ENCODE assay signal across 20 mouse cellular contexts in genomic region chr9:98220367-98220766, GRCm38 (mm10).
DNase-seq lines count a peak whose midpoint lies in the region; ATAC-seq lines count a peak whose summit lies in the region.
"Had no signal": no experiment of that assay in that cellular context is flagged by ENCODE, and none has a peak within 500 bp of the region (broad histone marks: within the 10 kb centered on the region; RNA-seq: fewer than 3 reads in every experiment).

No protein-coding gene starts in this region.

- H3K4me2 ChIP-seq in hindbrain, embryonic 13.5 days: no peak overlapping the region
- no peak overlapping the region for H3K4me2 ChIP-seq in hindbrain, embryonic 12.5 days (replicated peaks)
- H3K4me2 ChIP-seq in midbrain, embryonic 13.5 days (replicated peaks): no peak overlapping the region
- no peak overlapping the region for H3K4me2 ChIP-seq in midbrain, embryonic 11.5 days
- H3K4me2 ChIP-seq in forebrain, embryonic 16.5 days (ENCODE audit: low read length): no peak overlapping the region
- H3K4me2 ChIP-seq in neural tube, embryonic 14.5 days (ENCODE audit: low read depth, low read length): no peak overlapping the region
- H3K4me2 ChIP-seq: embryonic facial prominence, embryonic 15.5 days; heart, embryonic 15.5 days; kidney, embryonic 15.5 days; liver, embryonic 11.5 days had no signal

- 48% methylated on average over 8 of the region's 8 CpGs for WGBS in hindbrain, embryonic 13.5 days
- WGBS in hindbrain, embryonic 12.5 days: 61% methylated on average over 8 of the region's 8 CpGs
- WGBS in midbrain, embryonic 13.5 days: 55% methylated on average over 8 of the region's 8 CpGs
- 80% methylated on average over 8 of the region's 8 CpGs for WGBS in midbrain, embryonic 11.5 days
- WGBS in forebrain, embryonic 16.5 days: 14% methylated on average over 8 of the region's 8 CpGs
- 24% methylated on average over 8 of the region's 8 CpGs for WGBS in neural tube, embryonic 14.5 days

- H3K4me1 ChIP-seq in hindbrain, embryonic 13.5 days (replicated peaks): 0 out of 2 replicates have a peak, but pooled peaks cover 11% of the 10 kb centered on the region
- H3K4me1 ChIP-seq in hindbrain, embryonic 12.5 days: no peaks in the 10 kb centered on the region
- no peaks in the 10 kb centered on the region for H3K4me1 ChIP-seq in midbrain, embryonic 13.5 days (replicated peaks)
- no peaks in the 10 kb centered on the region for H3K4me1 ChIP-seq in midbrain, embryonic 11.5 days (ENCODE audit: control insufficient read depth, insufficient read depth, low read length)
- H3K4me1 ChIP-seq in forebrain, embryonic 16.5 days (replicated peaks; ENCODE audit: control insufficient read depth, insufficient read depth, low read length): peaks cover 7% of the 10 kb centered on the region
- H3K4me1 ChIP-seq in neural tube, embryonic 14.5 days (ENCODE audit: control insufficient read depth, insufficient read depth, low read length): 0 out of 2 replicates have a peak, but pooled peaks cover 3% of the 10 kb centered on the region
- H3K4me1 ChIP-seq: embryonic facial prominence, embryonic 15.5 days; heart, embryonic 15.5 days; megakaryocyte, embryonic 14.5 days had no signal

- no peak overlapping the region for H3K9ac ChIP-seq in hindbrain, embryonic 13.5 days
- no peak overlapping the region for H3K9ac ChIP-seq in hindbrain, embryonic 12.5 days
- no peak overlapping the region for H3K9ac ChIP-seq in midbrain, embryonic 13.5 days (replicated peaks)
- H3K9ac ChIP-seq in midbrain, embryonic 11.5 days (ENCODE audit: low read length): no peak overlapping the region
- H3K9ac ChIP-seq in forebrain, embryonic 16.5 days (replicated peaks; ENCODE audit: low read depth, low read length): no peak overlapping the region
- no peak overlapping the region for H3K9ac ChIP-seq in neural tube, embryonic 14.5 days (replicated peaks; ENCODE audit: low read depth, low read length)
- H3K9ac ChIP-seq: embryonic facial prominence, embryonic 15.5 days; heart, embryonic 15.5 days; kidney, embryonic 15.5 days had no signal

- H3K36me3 ChIP-seq in hindbrain, embryonic 13.5 days: no peaks in the 10 kb centered on the region
- H3K36me3 ChIP-seq in hindbrain, embryonic 12.5 days: no peaks in the 10 kb centered on the region
- H3K36me3 ChIP-seq in midbrain, embryonic 13.5 days: no peaks in the 10 kb centered on the region
- H3K36me3 ChIP-seq in midbrain, embryonic 11.5 days (ENCODE audit: control insufficient read depth, insufficient read depth, low read length): no peaks in the 10 kb centered on the region
- no peaks in the 10 kb centered on the region for H3K36me3 ChIP-seq in forebrain, embryonic 16.5 days (ENCODE audit: control insufficient read depth, insufficient read depth)
- no peaks in the 10 kb centered on the region for H3K36me3 ChIP-seq in neural tube, embryonic 14.5 days (ENCODE audit: control insufficient read depth, insufficient read depth, low read length)
- H3K36me3 ChIP-seq: embryonic facial prominence, embryonic 15.5 days; heart, embryonic 15.5 days; kidney, embryonic 15.5 days had no signal

- H3K27ac ChIP-seq in hindbrain, embryonic 13.5 days: peak overlapping the region; percentile 63
- H3K27ac ChIP-seq in hindbrain, embryonic 12.5 days: no peak overlapping the region
- peak overlapping the region; percentile 26; the same call in 1 of the 2 replicates for H3K27ac ChIP-seq in midbrain, embryonic 13.5 days
- no peak overlapping the region for H3K27ac ChIP-seq in midbrain, embryonic 11.5 days (ENCODE audit: low read depth, low read length)
- no peak overlapping the region for H3K27ac ChIP-seq in forebrain, embryonic 16.5 days (ENCODE audit: low read length)
- H3K27ac ChIP-seq in neural tube, embryonic 14.5 days (ENCODE audit: low read depth, low read length): no peak overlapping the region
- H3K27ac ChIP-seq: embryonic facial prominence, embryonic 15.5 days; heart, embryonic 15.5 days; kidney, embryonic 15.5 days had no signal

- H3K4me3 ChIP-seq in hindbrain, embryonic 13.5 days: no peak overlapping the region
- H3K4me3 ChIP-seq in hindbrain, embryonic 12.5 days: no peak overlapping the region
- no peak overlapping the region for H3K4me3 ChIP-seq in midbrain, embryonic 13.5 days (replicated peaks)
- no peak overlapping the region for H3K4me3 ChIP-seq in midbrain, embryonic 11.5 days (ENCODE audit: low read depth, low read length)
- no peak overlapping the region for H3K4me3 ChIP-seq in forebrain, embryonic 16.5 days (replicated peaks; ENCODE audit: low read length)
- no peak overlapping the region for H3K4me3 ChIP-seq in neural tube, embryonic 14.5 days (ENCODE audit: low read depth, low read length)
- H3K4me3 ChIP-seq: embryonic facial prominence, embryonic 15.5 days; heart, embryonic 15.5 days; kidney, embryonic 15.5 days; megakaryocyte, embryonic 14.5 days had no signal

- no peaks in the 10 kb centered on the region for H3K9me3 ChIP-seq in hindbrain, embryonic 13.5 days
- no peaks in the 10 kb centered on the region for H3K9me3 ChIP-seq in hindbrain, embryonic 12.5 days (replicated peaks)
- H3K9me3 ChIP-seq in midbrain, embryonic 13.5 days: no peaks in the 10 kb centered on the region
- H3K9me3 ChIP-seq in midbrain, embryonic 11.5 days (ENCODE audit: control insufficient read depth, low read length): no peaks in the 10 kb centered on the region
- no peaks in the 10 kb centered on the region for H3K9me3 ChIP-seq in forebrain, embryonic 16.5 days (ENCODE audit: control insufficient read depth, low read length)
- no peaks in the 10 kb centered on the region for H3K9me3 ChIP-seq in neural tube, embryonic 14.5 days (ENCODE audit: control insufficient read depth, low read length)
- H3K9me3 ChIP-seq: embryonic facial prominence, embryonic 15.5 days; heart, embryonic 15.5 days; kidney, embryonic 15.5 days; megakaryocyte, embryonic 14.5 days had no signal

- DNase-seq in midbrain, embryonic 11.5 days (ENCODE audit: low spot score, missing footprints): no peak
- no peak for DNase-seq in embryo, embryonic 10 days (ENCODE audit: low spot score)
- no peak for DNase-seq in embryo, embryonic 9.5 days (ENCODE audit: extremely low spot score)
- DNase-seq: B cell, adult 2 months; cerebellum, adult 9-10 months; embryo, embryonic 11 days; gastrocnemius, postnatal 36 days; lung, adult 2 months; thymus, postnatal 36 days had no signal

- 0 out of 2 replicates have a peak, but pooled peaks have one; percentile 36 for ATAC-seq in hindbrain, embryonic 13.5 days (ENCODE audit: low FRiP score)
- ATAC-seq in hindbrain, embryonic 12.5 days (ENCODE audit: low FRiP score): no peak
- ATAC-seq in midbrain, embryonic 13.5 days: no peak
- no peak for ATAC-seq in midbrain, embryonic 11.5 days (ENCODE audit: low FRiP score)
- peak; percentile 88 for ATAC-seq in forebrain, embryonic 16.5 days
- ATAC-seq in neural tube, embryonic 14.5 days (ENCODE audit: low read depth): peak; percentile 46; the same call in 1 of the 2 replicates
- ATAC-seq: intestine, postnatal 0 days had no signal

- no peaks in the 10 kb centered on the region for H3K27me3 ChIP-seq in hindbrain, embryonic 13.5 days
- no peaks in the 10 kb centered on the region for H3K27me3 ChIP-seq in hindbrain, embryonic 12.5 days
- H3K27me3 ChIP-seq in midbrain, embryonic 13.5 days: no peaks in the 10 kb centered on the region
- no peaks in the 10 kb centered on the region for H3K27me3 ChIP-seq in midbrain, embryonic 11.5 days (ENCODE audit: control insufficient read depth, insufficient read depth, low read length)
- H3K27me3 ChIP-seq in forebrain, embryonic 16.5 days (replicated peaks; ENCODE audit: control insufficient read depth, insufficient read depth, low read length): no peaks in the 10 kb centered on the region
- no peaks in the 10 kb centered on the region for H3K27me3 ChIP-seq in neural tube, embryonic 14.5 days (ENCODE audit: control insufficient read depth, insufficient read depth, low read length)
- H3K27me3 ChIP-seq: embryonic facial prominence, embryonic 15.5 days; heart, embryonic 15.5 days; kidney, embryonic 15.5 days; megakaryocyte, embryonic 14.5 days had no signal

Comparison
In these comparisons a context has a peak if more than half of its experiments do, and no peak if none do; other contexts are left out.
1. ATAC-seq: peak in hindbrain, embryonic 13.5 days (single experiment), forebrain, embryonic 16.5 days (single experiment) and neural tube, embryonic 14.5 days (single experiment); none in hindbrain, embryonic 12.5 days (single experiment), midbrain, embryonic 13.5 days (single experiment) and midbrain, embryonic 11.5 days (single experiment).
2. H3K27ac ChIP-seq: peak in hindbrain, embryonic 13.5 days (single experiment) and midbrain, embryonic 13.5 days (single experiment); none in hindbrain, embryonic 12.5 days (single experiment), midbrain, embryonic 11.5 days (single experiment), forebrain, embryonic 16.5 days (single experiment) and neural tube, embryonic 14.5 days (single experiment).